Mouse (Mus musculus): Measurements from ENCODE around the gene Gpr146.

DNA sequence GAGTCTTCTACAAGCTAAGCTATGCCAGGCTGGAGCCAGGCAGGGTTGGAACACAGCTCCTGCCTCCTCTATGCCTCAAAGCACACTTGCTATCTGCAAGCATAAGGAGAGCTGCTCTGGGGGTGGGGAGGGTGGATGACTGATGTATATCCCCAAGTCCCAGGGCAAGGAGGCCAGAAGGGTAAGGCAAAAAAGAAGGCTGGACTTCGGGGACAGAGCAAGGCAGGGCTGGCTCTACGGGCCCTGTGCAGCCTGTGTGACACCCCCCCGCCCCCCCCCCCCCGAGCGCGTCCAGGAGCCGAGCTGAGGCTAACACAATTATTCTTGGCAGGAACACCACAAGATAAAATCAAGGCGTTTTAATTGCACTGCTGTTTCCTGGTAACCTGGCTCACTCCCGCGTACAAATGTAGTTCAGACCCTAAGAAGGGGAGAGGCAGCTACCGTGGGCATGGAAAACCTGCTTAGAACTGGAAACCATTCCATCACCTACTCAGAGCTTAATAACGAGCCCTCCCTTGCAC lies 52.4 kb downstream of the Gpr146 start:
- TF ChIP-seq POLR2A (IDR thresholded peaks at IDR 0.05; ENCODE audit: extremely low read depth, insufficient read depth, low read length) (no peak), CTCF (IDR thresholded peaks at IDR 0.05; ENCODE audit: extremely low read depth, insufficient read depth, low read length) (no peak)

All from cortical plate, adult 2 months (tissue).